Mouse (Mus musculus) inflammation-experienced regulatory T-cells, adult 16 weeks (primary cell): Measurements from ENCODE around the gene Morn5. TPM values are rescaled to one million over a fixed set of nuclear protein-coding genes. Genes with fewer than 3 reads are reported as not detected.

Experiments used
- polyA plus RNA-seq: library from polyadenylated mRNA; unstranded; fragments of 100-300 nt; shearing (Covaris generic); gene quantifications from one replicate; pipeline ENCODE4 v1.2.1, GENCODE M21; 2017

Gene Morn5
- polyA plus RNA-seq = not detected

GRCm38 (mm10) chr2:36048748-36049566 is at the start of gene Morn5, which contains the start of gene Ndufa8:
Gene Morn5 (plus strand): TSS chr2:36049458.
Gene Ndufa8 (minus strand): TSS chr2:36049406.

GRCm38 (mm10) chr2:36104956-36105741 is 55.9 kb downstream of the Morn5 start, which contains the start of gene Lhx6:
Gene Lhx6 (minus strand): TSS chr2:36105408.

Other genes starting within 250 kb of the Morn5 start
- not detected for gene Ttll11, start 69.5 kb upstream of the Morn5 start, polyA plus RNA-seq
- gene Ndufa8, start 52 bp upstream of the Morn5 start, polyA plus RNA-seq = 158 TPM
- gene Lhx6, start 56.0 kb downstream of the Morn5 start, polyA plus RNA-seq = not detected
- 15.0 TPM for gene Mrrf, start 86.9 kb downstream of the Morn5 start, polyA plus RNA-seq
- gene Rbm18, start 87.3 kb downstream of the Morn5 start, polyA plus RNA-seq = 69.1 TPM
- 3.4 TPM for gene Ptgs1, start 181.0 kb downstream of the Morn5 start, polyA plus RNA-seq